Mouse (Mus musculus) right cerebral cortex, adult 2 months (tissue): Measurements from ENCODE around the gene Lgmn.

Experiments used
- DNase-seq, 2 experiments: peaks; one replicate each; pipeline ENCODE4 v3.0.0; 2021 to 2022; ENCODE audit warnings: low spot score in 2 of 2

The Lgmn gene

DNA sequence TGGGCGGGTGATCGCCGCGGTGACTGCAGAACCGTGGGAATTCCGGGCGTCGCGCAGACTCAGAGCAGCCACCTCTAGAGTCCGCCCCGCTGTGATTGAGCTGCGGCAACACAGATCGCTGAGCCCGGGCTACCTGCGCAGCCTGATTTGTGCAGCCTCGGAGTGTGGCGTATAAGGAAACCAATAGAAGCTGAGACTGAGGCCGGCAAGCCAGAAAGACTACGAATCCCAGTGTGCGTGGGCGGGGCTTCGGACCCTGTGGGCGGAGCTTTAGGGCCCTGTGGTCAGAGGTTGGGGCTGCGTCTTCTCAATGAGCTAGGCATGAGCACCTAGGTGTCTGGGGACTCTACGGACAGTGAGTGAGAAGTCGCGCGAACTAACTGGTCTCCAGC, at the start of gene Lgmn:
Lgmn (minus strand) TSS at position 182 of the 392 bp plus-strand sequence.
- DNase-seq = peak; percentile 99

DNA sequence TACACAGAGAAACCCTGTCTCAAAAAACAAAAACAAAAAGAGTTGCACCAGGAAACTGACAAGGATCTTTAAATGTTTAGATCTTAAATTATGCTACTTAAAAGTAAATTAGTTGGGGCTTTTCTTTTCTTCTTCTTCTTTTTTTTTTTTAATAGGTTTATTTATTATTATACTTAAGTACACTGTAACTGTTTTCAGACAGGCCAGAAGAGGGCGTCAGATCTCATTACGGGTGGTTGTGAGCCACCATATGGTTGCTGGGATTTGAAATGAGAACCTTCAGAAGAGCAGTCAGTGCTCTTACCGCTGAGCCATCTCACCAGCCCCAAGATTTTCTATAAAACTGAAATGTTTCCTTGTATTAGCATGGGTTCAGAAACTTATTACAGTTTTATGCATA, 45.3 kb upstream of the Lgmn start:
- no peak for DNase-seq

DNA sequence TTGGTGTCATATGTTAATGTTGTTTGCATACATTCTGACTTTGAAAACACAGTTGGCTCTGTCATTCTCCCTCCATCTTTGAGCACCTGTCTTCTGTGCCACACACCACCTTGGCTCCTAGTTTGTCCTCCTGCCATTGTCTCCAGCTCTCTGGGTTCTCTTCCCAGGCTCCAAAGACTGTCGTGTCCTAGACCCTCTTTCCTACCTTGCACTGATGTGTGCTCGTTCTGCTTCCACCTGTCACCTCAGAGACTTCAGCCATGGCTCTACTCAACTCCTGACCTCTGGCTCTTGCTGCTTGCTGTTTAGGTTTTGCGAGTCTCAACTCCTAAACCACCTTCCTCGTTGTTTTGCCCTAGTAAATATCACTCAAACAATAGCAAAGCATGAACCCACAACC, 40.9 kb upstream of the Lgmn start:
- DNase-seq = no peak

DNA sequence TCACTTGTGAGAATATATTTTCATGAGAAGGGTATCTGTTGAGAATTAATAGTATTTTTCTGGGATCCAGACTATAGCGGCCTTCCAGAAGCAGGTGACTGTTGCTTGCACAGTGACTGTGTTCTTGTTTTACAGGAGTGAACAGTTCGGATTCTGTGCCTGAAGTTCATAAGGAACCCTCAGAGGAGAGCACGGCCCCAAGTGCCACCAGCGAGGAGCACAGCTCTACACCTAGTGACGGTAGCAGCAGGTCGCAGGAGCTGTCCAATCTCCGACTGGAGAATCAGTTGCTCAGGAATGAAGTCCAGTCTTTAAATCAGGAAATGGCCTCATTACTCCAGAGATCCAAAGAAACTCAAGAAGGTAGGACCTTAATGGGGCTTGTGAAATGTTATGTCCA, 34.8 kb upstream of the Lgmn start:
- no peak for DNase-seq

DNA sequence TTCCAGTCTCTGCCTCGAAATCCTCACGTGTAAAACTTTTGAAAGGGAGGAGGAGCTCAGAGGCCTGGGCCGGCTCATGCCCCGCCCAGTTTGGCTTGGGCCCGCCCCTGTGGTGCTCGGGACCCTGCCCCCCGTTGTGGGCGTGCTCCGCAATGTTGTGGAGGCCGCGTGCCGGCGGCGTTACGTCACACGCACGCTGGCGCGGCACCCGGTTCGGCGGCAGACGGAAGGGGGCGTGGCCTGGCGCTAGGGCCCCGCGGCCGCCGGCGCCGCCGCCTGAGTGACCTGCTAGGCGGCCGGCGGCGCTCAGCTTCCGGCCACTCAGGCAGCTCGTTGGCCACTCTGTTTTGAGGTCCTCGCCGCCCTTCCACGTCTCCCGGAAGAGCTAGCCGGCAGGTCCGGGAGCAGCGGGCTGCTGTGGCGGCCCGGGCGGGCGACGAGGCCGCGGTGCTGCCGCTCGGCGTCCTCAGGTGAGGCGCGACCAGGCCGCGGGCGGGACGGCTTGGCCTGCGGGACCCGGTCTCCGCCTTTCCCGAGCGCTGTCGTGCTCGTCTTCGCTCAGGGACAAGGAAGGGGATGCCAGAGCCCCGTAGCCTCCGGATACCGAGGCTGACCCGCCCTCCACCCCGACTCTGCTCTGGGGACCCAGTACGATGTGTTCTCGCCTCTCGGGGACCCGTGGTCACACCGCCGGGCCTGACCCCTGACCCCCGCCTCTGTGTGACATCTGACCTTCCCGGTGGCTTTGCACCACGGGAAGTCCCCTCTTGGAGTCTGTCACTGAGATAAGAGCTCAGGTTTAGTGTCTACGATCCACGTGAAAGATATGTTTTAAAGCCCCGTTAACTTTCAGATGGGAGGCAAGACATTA, 29.5 kb upstream of the Lgmn start, which contains the start of gene Golga5:
Golga5 (plus strand) TSS at position 242 of the 871 bp plus-strand sequence.
- DNase-seq = peak; percentile 93 to 95

DNA sequence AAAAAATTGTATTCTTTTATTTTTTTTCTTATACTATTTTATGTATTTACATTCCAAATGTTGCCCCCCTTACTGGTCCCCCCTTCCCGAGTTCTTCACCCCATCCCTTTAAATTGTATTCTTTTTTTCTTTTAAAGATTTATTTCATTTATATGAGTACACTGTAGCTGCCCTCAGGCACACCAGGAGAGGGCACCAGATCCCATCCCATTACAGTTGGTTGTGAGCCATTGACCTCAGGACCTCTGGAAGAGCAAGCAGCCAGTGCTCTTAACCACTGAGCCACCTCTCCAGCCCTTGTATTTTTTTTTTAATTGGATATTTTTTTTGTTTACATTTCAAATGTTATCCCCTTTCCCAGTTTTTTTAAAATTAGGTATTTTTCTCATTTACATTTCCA, 28.5 kb upstream of the Lgmn start:
- DNase-seq = no peak

DNA sequence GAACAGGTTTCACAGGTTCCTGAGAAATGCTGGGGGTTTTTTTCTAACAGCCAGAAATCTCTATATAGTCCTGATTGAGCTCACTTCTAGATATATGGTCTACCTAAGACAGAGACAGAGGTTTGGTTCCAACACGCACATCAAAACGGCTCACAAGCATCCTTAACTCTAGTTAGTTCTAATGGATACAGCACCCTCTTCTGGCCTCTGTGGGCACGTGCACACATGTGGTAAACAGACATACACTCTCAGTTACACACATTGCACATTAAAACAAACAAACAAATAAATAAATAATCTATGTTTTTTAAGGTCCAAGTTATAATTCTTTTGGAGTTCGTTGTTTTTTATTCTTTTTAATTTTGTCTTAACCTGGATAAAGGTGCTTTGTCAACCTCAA, 25.0 kb upstream of the Lgmn start:
- DNase-seq = no peak

DNA sequence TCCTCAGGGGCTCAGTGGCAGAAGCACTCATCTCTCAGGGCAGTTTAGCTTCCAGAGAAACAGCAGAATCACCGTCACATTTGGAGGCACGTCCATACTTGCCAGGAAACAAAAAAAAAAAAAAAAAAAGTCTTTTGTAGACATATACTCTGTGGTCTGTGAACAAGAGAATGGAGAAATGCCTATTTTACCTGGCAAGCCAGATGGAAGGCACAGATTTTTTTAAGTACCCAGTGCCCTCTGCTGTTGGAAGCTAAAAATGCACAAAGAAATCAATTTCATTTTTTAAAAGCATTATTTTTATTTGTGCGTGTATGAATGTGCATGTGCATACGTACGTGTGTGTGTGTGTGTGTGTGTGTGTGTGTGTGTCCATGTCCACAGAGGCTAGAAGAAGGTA, 21.6 kb upstream of the Lgmn start:
- DNase-seq = no peak

DNA sequence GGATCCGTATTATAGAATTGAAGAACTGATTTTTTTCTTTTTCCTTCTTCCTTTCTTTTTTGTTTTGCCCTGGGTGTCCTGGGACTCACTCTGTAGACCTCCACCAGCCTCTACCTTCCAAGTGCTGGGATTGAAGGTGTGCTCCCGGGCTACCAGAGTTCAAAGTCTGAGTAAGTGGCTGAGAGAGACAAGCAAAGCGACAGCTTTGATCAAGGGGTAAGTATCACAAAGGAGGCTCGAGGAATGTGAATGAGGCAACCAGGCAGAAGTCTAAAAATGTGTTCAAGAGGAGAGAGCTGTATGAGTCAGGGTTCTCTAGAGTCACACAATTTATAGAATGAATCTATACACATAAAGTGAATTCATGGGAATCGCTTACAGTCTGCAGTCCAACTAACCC, 20.4 kb upstream of the Lgmn start:
- DNase-seq = no peak

DNA sequence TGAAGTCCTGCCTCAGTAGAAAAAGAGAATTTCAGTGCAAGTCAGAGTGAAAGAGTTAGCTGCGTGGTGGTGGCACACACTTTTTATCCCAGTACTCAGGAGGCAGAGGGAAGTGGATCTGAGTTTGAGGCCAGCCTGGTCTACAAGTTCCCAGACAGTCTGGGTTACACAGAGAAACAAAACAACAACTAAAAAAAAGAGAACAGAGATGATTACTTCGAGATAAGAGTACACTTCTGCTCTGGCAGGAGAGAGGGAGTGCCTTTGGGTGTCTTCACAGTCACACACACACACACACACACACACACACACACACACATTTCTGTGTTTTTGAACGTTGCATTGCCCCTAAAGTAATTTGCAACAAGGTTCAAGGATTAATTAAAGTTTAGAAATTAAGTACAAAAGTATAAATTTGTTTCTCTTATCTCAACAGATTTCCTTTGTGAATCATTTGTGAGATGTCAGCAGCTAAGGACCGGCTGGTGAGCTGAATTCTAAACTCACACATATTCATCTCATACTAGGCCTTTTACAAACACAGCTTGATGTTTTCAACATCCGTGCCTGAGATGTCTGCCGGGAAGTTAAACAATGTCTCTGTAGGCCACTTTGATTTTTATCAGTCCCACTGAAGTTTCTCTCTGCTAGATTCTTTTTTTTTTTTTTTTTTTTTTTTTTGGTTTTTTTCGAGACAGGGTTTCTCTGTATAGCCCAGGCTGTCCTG, 17.0 kb upstream of the Lgmn start:
- DNase-seq = no peak

DNA sequence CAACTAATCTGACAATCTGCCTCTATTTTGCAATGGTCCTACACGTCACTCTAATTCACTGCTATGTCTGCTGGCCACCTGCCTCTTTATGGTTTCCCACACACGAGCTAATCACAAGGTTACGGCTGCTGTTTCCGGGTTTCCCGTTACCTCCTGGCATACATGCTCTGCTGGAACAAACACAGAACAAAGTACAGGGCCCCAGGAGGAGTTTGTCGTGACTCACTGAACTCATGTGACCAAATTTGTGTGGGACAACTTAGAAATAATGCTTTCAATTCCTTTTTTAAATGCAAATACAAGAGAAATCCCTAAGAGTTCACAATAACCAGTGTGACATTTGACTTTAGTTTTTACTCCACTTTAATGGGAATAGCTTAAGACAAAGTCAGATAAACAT, 14.0 kb upstream of the Lgmn start:
- no peak for DNase-seq

DNA sequence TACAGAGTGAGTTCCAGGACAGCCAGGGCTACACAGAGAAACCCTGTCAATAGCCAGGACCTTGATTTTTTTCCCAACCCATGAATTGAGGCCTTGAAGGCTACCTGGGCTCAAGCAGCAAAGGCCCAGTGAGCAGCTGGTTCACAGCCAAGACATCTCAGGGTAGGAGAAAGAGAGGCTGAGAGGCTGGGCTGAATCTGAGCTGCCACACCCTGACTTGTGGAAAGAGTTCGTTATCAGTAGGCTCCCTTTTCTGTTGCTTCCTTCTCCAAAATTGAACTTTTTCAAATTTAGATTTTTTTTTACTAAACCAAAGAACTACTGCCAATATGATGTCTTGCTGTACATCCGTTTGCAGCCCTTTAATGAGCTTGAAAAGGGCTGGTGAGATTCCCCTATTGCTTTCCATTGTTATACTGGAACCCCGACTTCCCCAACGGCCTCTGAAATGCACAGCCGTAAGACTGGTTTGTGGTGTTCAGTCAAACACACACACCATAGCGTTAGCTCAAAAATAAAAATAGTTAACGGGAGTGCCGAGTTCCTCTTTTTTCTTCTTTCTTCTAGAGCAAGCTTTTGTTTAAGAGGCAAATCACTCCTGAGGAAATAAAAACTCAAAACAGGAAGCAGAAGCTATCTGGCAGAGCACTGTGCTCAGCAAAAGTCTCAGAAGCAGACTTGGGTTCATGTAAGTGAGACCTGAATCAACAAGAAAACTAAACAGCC, 11.7 kb upstream of the Lgmn start:
- DNase-seq = no peak

DNA sequence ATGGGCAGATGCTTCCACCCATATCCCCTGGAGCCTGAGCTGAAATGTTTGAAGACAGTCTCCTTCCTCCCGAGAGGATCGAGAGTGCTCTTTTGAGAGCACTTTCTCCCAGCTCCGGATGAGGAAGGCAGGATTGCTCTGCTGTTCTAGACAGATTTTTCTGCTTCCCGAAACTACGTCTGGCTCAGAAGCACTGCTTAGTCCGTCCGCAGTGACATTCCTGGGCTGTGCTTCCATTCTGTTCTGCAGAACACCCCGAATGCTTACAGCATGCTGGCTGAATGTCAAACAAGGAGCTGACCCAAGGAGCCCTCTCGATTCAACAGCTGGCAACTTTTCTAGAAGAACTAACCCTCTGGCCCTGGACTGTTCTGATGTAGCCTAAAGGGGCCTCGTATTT, 10.8 kb upstream of the Lgmn start:
- no peak for DNase-seq

DNA sequence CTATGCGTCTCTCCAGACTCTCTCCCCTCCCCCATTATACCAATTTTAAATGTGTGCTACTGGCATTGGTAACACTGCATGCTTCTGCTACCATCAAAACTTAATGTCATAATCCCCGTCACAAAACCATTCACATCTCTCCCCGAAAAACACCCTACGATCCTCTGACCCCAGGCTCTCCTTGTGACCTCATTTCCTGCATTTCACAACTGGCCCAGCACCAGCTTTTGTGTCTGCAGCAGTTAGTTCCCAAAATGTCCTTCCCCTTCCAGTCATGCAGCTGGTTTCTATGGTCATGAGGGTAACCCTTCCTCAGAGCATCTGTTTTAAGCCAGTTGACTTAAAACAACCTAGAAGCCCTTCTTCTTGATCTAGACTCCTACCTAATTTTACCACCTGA, 5.8 kb upstream of the Lgmn start:
- no peak for DNase-seq

DNA sequence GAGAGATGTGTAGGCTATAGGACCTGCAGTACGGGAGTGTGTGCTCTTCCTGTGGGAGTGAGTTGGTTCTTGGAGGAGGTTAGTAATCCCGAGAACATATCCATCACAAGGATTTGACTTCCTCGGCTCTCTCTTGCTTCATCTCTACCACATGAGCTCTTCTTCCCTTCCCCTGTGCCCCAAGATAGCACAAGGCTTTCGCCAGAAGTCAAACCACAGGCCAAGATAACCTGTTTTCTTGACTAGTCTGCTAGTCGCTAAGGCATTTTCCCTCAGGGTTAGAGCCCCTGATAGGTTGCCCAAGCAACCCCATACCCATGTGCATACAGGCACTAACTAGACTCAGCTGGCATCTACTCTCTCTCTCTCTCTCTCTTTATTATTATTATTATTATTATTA, 4.1 kb upstream of the Lgmn start:
- DNase-seq = no peak

DNA sequence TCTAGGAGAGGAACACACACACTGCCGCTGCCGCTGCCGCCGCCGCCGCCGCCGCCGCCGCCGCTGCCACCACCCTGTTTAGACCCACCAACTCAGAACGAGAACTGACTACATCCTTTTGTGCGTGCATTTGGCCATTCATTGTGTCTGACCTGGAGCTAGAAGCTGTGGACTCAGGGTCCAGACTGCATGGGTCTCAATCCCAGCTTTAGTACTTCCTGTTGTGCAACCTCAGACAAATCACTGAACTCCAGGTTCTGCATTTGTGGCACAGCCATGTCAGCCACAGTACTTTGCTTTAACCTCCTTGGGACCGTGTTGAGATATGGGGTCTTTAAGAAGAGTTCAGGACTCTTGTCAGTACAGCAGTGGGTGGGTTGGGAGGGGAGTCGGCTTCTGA, 3.0 kb upstream of the Lgmn start:
- no peak for DNase-seq

DNA sequence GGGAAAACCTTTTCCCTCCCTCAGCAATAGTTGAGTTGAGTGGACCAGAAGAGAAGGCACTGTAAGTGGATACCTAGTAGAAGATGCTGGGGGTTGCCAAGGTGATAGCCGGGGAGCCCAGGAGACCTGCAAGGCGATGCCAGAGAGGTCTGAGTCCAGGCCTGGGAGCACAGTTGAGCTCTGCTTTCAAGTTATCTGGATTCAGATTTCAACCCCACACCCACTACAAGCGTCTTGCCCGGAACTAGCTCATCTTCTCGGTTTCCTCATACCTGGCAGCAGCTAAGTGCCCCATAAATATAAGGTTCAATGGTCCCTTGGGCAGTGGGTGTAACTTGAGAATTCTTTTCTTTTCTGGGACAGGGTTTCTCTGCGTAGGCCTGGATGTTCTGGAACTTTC, 1.5 kb upstream of the Lgmn start:
- DNase-seq = no peak

DNA sequence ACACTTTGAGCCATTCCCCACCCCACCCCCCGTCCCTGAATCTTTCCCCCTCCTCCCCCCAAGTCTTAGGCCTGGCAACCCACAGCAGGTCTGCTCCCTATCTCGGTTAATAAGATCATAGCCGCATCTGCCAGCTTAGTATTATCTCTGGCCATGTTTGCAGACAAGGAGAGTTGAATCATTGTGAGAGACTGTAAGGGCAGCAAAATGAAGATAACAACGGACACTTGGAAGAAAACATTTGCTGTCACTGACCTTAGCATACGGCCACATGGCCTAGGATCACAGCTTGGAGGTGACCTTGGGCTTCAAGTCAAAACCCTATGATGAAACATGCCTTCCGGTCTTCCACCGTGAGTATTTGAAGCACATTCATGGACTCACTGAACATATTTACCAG, 938 bp upstream of the Lgmn start:
- DNase-seq = no peak

DNA sequence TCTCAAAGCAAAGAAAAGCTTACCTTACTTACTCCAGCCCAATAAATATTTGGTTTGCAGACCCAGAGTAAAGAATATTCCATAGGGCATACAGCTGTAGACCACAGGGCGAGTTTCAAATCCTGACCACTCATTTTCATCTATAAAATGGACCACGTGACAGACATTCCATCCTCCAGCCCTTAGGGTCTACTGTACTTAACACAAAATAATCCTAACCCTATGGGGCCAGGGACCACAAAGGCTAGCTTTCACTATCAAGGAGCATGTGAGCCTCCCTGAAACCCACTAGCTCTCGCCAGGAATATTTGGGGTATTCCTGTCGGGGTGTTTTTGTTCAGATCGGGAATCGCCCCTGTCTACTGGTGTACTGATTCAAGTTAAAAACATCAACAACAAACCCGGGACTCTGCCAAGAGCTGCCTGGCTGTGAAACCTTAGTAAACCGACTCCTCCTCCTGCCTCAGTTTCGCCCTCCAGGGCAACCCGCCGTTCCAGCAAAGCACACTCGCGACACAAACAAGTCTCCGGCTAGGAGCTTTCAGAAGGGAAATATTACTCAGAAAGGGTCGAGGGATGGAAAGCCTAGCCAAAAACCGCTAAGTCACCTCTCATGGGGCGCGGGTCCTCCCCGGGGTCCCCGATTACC, 506 bp downstream of the Lgmn start:
- no peak for DNase-seq

DNA sequence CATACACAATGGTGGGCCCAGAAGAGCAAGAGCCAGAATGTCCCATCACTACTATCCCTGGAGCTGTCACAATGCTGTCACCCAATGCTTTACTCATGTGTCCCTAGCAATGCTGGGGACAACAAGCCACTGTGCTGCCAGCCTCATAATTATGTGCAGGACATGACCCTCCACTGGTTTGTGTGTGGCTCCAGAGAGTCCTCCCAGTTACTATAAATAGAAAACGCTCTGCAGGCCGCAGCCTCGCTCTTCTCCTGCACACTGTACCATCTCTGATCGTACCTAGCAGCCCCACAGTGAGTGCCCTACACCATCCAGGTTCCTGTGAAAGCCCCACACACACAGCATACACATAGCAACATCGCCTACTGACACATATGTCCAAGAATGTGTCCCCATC, 1.7 kb downstream of the Lgmn start:
- DNase-seq = no peak

DNA sequence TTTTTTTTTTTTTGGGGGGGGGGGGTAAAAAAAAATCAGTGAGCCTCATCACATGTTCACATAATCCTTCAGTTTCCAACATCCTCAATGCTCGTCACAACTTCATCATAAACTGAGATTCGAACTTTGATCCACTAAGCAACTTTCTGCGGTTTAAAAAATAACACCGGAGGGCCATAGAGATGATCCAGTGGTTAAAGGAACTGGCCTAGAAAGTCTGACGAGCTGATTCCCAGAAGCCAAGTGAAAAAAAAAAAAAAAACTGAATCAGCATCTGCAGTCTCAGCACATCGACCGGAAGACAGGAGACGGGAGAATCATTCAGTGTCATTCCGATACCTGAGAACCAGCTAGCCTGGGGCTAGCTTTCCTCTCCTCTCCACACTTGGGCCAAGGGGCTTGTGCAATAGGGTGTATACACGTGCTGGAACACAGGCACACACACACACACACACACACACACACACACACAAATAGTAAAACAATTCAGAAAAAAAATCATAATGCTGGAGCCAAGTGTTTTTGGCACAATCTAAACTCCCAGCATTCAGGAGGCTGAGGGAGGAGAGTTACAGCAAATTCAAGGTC, 2.6 kb downstream of the Lgmn start:
- DNase-seq = no peak

DNA sequence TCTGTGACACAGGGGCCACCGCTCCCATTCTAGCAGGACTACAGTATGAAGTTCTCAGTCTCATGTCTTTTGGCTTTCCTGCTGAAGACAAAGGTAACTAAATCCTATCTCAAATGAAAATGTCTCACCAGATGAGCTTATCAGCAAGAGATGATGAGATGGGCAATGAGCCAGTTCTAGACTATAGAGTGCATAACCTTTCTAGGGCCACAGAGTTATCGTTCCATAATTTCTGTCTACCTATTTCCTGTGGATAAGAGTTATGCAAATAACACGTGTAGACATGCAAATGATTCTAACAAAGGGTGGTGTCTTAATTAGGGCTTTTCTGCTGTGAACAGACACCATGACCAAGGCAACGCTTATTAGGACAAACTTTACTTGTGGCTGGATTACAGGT, 5.5 kb downstream of the Lgmn start:
- no peak for DNase-seq
